Mouse (Mus musculus): ENCODE results near the gene Ccdc182. TPM values are rescaled to one million over a fixed set of nuclear protein-coding genes. Genes with fewer than 3 reads are reported as not detected.

Gene Ccdc182
- polyA plus RNA-seq, 2 experiments: 0.10 TPM; not detected in 1

GRCm38 (mm10) chr11:88328813-88329595 is 35.1 kb downstream of the Ccdc182 start:
- Histone ChIP-seq H3K4me2 (replicated peaks; ENCODE audit: low read depth, low read length, severe bottlenecking) (no peak overlapping the region), H3K4me1 (ENCODE audit: control insufficient read depth, insufficient read depth, low read length) (peaks cover 27% of the 10 kb centered on the region), H3K36me3 (ENCODE audit: control insufficient read depth, insufficient read depth, low read length) (no peaks in the 10 kb centered on the region), H3K27ac (replicated peaks; ENCODE audit: low read depth, low read length) (no peak overlapping the region), H3K27me3 (ENCODE audit: control insufficient read depth, insufficient read depth, low read length) (no peaks in the 10 kb centered on the region), H3K9ac (ENCODE audit: low read depth, low read length, severe bottlenecking) (no peak overlapping the region), H3K9me3 (ENCODE audit: control insufficient read depth, low read length) (no peaks in the 10 kb centered on the region), H3K4me3 (replicated peaks; ENCODE audit: low read length) (no peak overlapping the region)
- DNase-seq (ENCODE audit: low spot score) (peak; percentile 81), ATAC-seq (ENCODE audit: low FRiP score, low read depth) (peak; percentile 23)
- no peak for TF ChIP-seq POLR2A (IDR thresholded peaks at IDR 0.05; ENCODE audit: borderline replicate concordance, extremely low read depth, insufficient read depth, insufficient read length)
- 68% methylated on average over 17 of the region's 17 CpGs for WGBS

DNA sequence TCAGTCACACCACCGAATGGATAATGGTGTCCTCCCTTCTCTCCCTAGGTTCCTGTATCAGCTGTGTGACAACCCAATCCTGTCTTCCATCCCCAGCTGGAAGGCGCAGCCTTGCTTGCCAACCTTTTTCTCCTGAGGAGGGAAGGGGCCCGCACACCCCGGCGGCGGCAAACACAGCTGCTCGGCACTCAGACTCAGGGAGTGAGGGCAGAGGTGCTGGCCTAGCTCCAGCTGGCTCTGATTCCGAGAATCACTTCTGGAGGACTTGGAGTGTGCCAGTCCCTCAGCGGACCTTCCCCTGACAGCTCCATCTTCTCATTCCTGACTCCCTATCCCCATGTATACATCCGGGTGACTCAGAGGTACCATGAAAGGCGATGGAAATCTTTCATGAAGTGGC is 36.9 kb downstream of the Ccdc182 start:
- Histone ChIP-seq H3K27ac (replicated peaks; ENCODE audit: low read depth, low read length) (no peak overlapping the region), H3K4me2 (replicated peaks; ENCODE audit: low read depth, low read length, severe bottlenecking) (no peak overlapping the region), H3K9ac (ENCODE audit: low read depth, low read length, severe bottlenecking) (no peak overlapping the region), H3K9me3 (ENCODE audit: control insufficient read depth, low read length) (no peaks in the 10 kb centered on the region), H3K36me3 (ENCODE audit: control insufficient read depth, insufficient read depth, low read length) (no peaks in the 10 kb centered on the region), H3K27me3 (ENCODE audit: control insufficient read depth, insufficient read depth, low read length) (no peaks in the 10 kb centered on the region), H3K4me3 (replicated peaks; ENCODE audit: low read length) (no peak overlapping the region), H3K4me1 (ENCODE audit: control insufficient read depth, insufficient read depth, low read length) (peaks cover 27% of the 10 kb centered on the region)
- no peak for TF ChIP-seq POLR2A (IDR thresholded peaks at IDR 0.05; ENCODE audit: borderline replicate concordance, extremely low read depth, insufficient read depth, insufficient read length)
- ATAC-seq (ENCODE audit: low FRiP score, low read depth) (0 out of 2 replicates have a peak, but pooled peaks have one; percentile 32), DNase-seq (ENCODE audit: low spot score) (peak; percentile 79)
- 42% methylated on average over 11 of the region's 11 CpGs for WGBS

GRCm38 (mm10) chr11:88331722-88332121 is 37.9 kb downstream of the Ccdc182 start:
- no peak for TF ChIP-seq POLR2A (IDR thresholded peaks at IDR 0.05; ENCODE audit: borderline replicate concordance, extremely low read depth, insufficient read depth, insufficient read length)
- DNase-seq (ENCODE audit: low spot score): no peak
- no peak overlapping the region for H3K27ac ChIP-seq (replicated peaks; ENCODE audit: low read depth, low read length)

GRCm38 (mm10) chr11:88332309-88332934 is 38.6 kb downstream of the Ccdc182 start:
- peak; percentile 71 for DNase-seq (ENCODE audit: low spot score)
- Histone ChIP-seq H3K9ac (ENCODE audit: low read depth, low read length, severe bottlenecking) (no peak overlapping the region), H3K4me3 (replicated peaks; ENCODE audit: low read length) (no peak overlapping the region), H3K27me3 (ENCODE audit: control insufficient read depth, insufficient read depth, low read length) (no peaks in the 10 kb centered on the region), H3K27ac (replicated peaks; ENCODE audit: low read depth, low read length) (no peak overlapping the region), H3K4me1 (ENCODE audit: control insufficient read depth, insufficient read depth, low read length) (peaks cover 27% of the 10 kb centered on the region), H3K4me2 (replicated peaks; ENCODE audit: low read depth, low read length, severe bottlenecking) (no peak overlapping the region), H3K9me3 (ENCODE audit: control insufficient read depth, low read length) (no peaks in the 10 kb centered on the region), H3K36me3 (ENCODE audit: control insufficient read depth, insufficient read depth, low read length) (no peaks in the 10 kb centered on the region)
- no peak for TF ChIP-seq POLR2A (IDR thresholded peaks at IDR 0.05; ENCODE audit: borderline replicate concordance, extremely low read depth, insufficient read depth, insufficient read length)
- WGBS: 45% methylated on average over 8 of the region's 8 CpGs
- ATAC-seq (ENCODE audit: low FRiP score, low read depth): no peak

More at GRCm38 (mm10) chr11:88331722-88332121, 37.9 kb downstream of the Ccdc182 start:
- Histone ChIP-seq H3K4me3 (replicated peaks; ENCODE audit: low read length) (no peak overlapping the region), H3K4me1 (ENCODE audit: control insufficient read depth, insufficient read depth, low read length) (peaks cover 27% of the 10 kb centered on the region), H3K4me2 (replicated peaks; ENCODE audit: low read depth, low read length, severe bottlenecking) (no peak overlapping the region), H3K9me3 (ENCODE audit: control insufficient read depth, low read length) (no peaks in the 10 kb centered on the region), H3K36me3 (ENCODE audit: control insufficient read depth, insufficient read depth, low read length) (no peaks in the 10 kb centered on the region), H3K27me3 (ENCODE audit: control insufficient read depth, insufficient read depth, low read length) (no peaks in the 10 kb centered on the region), H3K9ac (ENCODE audit: low read depth, low read length, severe bottlenecking) (no peak overlapping the region)
- ATAC-seq (ENCODE audit: low FRiP score, low read depth): no peak
- WGBS: 80% methylated on average over 8 of the region's 8 CpGs

DNA sequence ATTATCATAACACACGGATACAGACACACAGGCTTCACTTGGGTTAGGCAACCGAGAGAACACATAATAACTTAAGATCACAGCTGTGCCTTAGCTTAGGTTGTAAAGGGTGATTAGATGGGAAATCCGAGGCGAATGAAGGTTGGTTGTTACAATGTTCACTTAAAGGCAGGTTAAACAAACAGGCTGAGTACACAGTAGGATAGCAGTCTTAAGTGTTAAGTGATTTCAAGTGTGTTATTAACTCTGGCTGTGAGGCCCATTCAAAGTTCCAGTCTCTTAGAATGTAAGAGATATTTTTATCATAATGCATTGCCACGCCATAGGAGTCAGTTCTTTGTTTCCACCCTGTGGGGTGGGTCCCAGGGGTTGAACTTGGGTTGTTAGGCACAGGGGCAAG is 41.0 kb downstream of the Ccdc182 start:
- no peak overlapping the region for H3K27ac ChIP-seq (replicated peaks; ENCODE audit: low read depth, low read length)
- no peak for ATAC-seq (ENCODE audit: low FRiP score, low read depth)
- H3K36me3 ChIP-seq (ENCODE audit: control insufficient read depth, insufficient read depth, low read length): peaks cover 7% of the 10 kb centered on the region
- TF ChIP-seq POLR2A (IDR thresholded peaks at IDR 0.05; ENCODE audit: borderline replicate concordance, extremely low read depth, insufficient read depth, insufficient read length): no peak
- no peak overlapping the region for H3K9ac ChIP-seq (ENCODE audit: low read depth, low read length, severe bottlenecking)
- H3K9me3 ChIP-seq (ENCODE audit: control insufficient read depth, low read length): no peaks in the 10 kb centered on the region
- peaks cover 18% of the 10 kb centered on the region for H3K4me1 ChIP-seq (ENCODE audit: control insufficient read depth, insufficient read depth, low read length)
- no peaks in the 10 kb centered on the region for H3K27me3 ChIP-seq (ENCODE audit: control insufficient read depth, insufficient read depth, low read length)
- no peak overlapping the region for H3K4me3 ChIP-seq (replicated peaks; ENCODE audit: low read length)
- no peak for DNase-seq (ENCODE audit: low spot score)
- H3K4me2 ChIP-seq (replicated peaks; ENCODE audit: low read depth, low read length, severe bottlenecking): no peak overlapping the region
- WGBS: 35% methylated on average over 5 of the region's 5 CpGs

Data from limb, embryonic 14.5 days (tissue).